Mouse (Mus musculus) MEL-GATA-1-ER (cell line): ENCODE results near the gene Syt16.
A peak's percentile ranks its signal among the peaks of the same experiment; 100 is the strongest.

ENCODE experiments used
- DNase-seq: peaks from one replicate; pipeline ENCODE4 v3.0.0-alpha.2; 2012; ENCODE audit warnings: low read depth; ENCODE audit errors: extremely low read depth

Syt16 gene

GRCm38 (mm10) chr12:74212156-74212555 is 214.7 kb downstream of the Syt16 start:
- DNase-seq: no peak

- DNase-seq: no peak
These were observed 218.8 kb downstream of the Syt16 start for GRCm38 (mm10) chr12:74216103-74216728.

GRCm38 (mm10) chr12:74219909-74220308 is 222.4 kb downstream of the Syt16 start:
- peak; percentile 7 for DNase-seq

GRCm38 (mm10) chr12:74220651-74221050 is 223.2 kb downstream of the Syt16 start:
- DNase-seq: peak; percentile 52

GRCm38 (mm10) chr12:74230808-74231207 is 233.3 kb downstream of the Syt16 start:
- DNase-seq: no peak

- DNase-seq: no peak
These were observed 235.4 kb downstream of the Syt16 start for GRCm38 (mm10) chr12:74232845-74233244.

- DNase-seq: no peak
These were observed 238.7 kb downstream of the Syt16 start for GRCm38 (mm10) chr12:74236191-74236590.

GRCm38 (mm10) chr12:74238056-74238455 is 240.6 kb downstream of the Syt16 start:
- no peak for DNase-seq

- no peak for DNase-seq
These were observed 241.3 kb downstream of the Syt16 start for GRCm38 (mm10) chr12:74238806-74239205.

- no peak for DNase-seq
These were observed 267.4 kb downstream of the Syt16 start for GRCm38 (mm10) chr12:74264846-74265245.

- no peak for DNase-seq
These were observed 269.6 kb downstream of the Syt16 start for GRCm38 (mm10) chr12:74267049-74267448.

GRCm38 (mm10) chr12:74268644-74269285 is 271.3 kb downstream of the Syt16 start:
- no peak for DNase-seq

GRCm38 (mm10) chr12:74272545-74272944 is 275.1 kb downstream of the Syt16 start:
- no peak for DNase-seq

GRCm38 (mm10) chr12:74277265-74277664 is 279.8 kb downstream of the Syt16 start:
- DNase-seq: no peak

GRCm38 (mm10) chr12:74281403-74281802 is 283.9 kb downstream of the Syt16 start:
- DNase-seq: no peak

- DNase-seq: no peak
These were observed 285.4 kb downstream of the Syt16 start for GRCm38 (mm10) chr12:74282846-74283245.

- DNase-seq: no peak
These were observed 286.7 kb downstream of the Syt16 start for GRCm38 (mm10) chr12:74284020-74284684.

GRCm38 (mm10) chr12:74284685-74285054 is 287.2 kb downstream of the Syt16 start:
- no peak for DNase-seq

- no peak for DNase-seq
These were observed 293.5 kb downstream of the Syt16 start for GRCm38 (mm10) chr12:74290983-74291382.

GRCm38 (mm10) chr12:74293624-74294023 is 296.2 kb downstream of the Syt16 start:
- peak; percentile 13 for DNase-seq

GRCm38 (mm10) chr12:74296374-74296773 is 298.9 kb downstream of the Syt16 start:
- no peak for DNase-seq

GRCm38 (mm10) chr12:74301559-74301958 is 304.1 kb downstream of the Syt16 start:
- no peak for DNase-seq
